Mouse (Mus musculus) spleen, adult 12 weeks (tissue): ENCODE data around the gene Plekhg1.

Source experiments
- DNase-seq: peaks from one replicate; pipeline ENCODE4 v3.0.0; 2022; ENCODE audit warnings: low spot score

The Plekhg1 gene

DNA sequence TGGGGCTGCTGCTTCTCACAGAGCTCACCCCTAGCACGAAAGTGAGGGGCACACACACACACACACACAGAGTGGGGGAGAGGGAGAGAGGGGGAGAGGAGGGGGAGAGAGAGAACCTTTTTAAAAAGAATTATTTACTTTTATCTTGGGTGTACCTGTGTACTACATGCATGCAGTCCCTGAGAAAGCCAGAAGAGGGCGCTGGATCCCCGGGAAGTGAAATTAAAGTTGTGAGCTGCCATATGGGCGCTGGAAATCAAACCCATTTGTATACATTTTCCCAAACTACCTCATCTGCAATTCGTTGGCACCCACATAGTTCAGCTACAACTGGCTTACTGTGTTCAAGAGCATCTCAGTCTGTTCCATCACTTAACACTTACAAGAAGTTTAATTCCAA is 218.4 kb downstream of the Plekhg1 start:
- DNase-seq = no peak

DNA sequence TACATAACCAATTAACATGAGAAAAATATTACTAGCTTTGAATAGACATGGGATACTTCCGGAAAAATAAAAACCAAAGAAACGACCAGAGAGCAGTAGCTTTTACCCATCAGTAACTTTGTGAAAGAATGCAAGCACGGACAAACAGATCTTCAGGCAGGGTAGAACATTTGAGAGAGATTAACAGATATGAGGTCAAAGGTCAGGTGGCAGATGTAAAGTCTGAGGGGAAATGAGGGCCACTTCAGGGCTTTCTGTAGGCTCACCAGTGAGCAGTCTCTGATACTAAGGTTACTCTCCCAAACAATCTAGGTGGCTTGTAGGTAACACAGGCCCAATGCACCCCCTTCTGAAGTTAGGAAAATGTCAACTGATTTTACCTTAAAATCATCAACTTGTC is 228.9 kb downstream of the Plekhg1 start:
- DNase-seq = no peak

DNA sequence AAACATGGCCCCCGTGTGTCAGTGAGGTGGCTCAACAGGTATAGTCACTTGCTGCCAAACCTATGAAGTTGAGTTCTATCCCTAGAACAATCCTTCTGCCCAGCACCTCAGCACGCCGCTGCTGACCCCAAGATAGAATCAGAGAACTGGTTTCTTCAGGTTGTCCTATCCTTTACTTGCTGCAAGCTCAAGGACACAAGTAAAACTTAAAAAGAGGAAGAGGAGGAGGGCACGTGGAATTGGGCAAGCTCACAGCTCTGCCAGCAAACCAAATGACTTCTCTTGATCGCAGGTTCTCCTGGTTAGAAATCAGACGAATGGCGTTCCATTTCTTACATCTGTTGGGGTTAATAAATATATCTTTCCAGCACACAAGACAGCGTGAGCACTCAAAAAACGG is 232.1 kb downstream of the Plekhg1 start:
- DNase-seq = no peak

DNA sequence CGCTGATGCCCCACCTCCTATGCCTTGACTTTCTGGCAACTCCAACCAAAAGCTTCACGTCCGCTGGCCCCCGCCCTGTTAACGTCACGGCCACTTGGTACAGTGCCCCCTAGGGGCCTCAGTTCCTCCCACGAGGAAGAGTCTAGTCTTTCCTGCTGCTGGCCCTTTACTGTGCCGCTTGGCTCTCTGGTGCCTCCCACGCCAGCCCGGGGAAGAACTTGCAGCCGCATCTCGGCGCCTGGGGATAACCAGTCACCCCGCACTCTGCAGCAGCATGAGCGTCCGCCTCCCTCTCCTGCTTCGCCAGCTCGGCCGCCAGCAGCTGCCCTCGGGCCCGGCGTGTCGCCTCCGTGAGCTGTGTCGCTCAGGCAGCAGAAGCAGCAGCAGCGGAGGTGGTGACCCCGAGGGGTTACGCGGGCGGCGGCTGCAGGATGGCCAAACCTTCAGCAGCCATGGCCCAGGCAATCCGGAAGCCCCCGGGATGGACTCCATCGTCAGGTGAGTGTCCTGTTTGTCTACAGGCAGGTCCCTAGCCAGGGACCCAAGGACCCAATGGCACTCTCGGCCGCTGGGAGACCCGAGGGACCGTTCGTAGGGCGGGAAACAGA is 232.9 kb downstream of the Plekhg1 start, which contains the start of gene Mthfd1l:
Gene Mthfd1l (plus strand): TSS at position 138 of the 608 bp plus-strand sequence.
- peak; percentile 82 for DNase-seq

DNA sequence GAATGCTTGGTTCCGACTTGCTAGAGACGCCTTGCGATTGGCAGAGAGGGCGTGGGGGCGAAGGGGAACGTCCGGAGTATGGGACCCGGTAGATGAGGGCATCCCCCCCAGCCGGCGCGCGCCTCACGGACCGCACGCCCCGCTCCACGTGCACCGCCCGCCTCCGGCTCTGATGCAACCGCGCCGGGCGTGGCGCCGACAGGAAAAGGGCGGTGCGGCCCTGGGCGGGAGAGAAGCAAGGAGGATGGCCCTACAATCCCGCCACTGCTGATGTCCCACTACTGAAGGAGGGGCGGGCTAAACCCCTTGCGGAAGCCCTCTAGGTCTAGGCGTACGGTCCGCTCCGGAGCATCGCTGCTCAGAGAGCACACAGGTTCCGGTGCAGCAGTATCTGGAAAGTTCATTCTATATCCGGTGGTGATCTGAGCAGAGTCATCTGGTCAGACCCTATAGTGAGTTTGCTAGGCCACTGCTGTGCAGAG is 233.5 kb downstream of the Plekhg1 start:
- peak; percentile 83 for DNase-seq

DNA sequence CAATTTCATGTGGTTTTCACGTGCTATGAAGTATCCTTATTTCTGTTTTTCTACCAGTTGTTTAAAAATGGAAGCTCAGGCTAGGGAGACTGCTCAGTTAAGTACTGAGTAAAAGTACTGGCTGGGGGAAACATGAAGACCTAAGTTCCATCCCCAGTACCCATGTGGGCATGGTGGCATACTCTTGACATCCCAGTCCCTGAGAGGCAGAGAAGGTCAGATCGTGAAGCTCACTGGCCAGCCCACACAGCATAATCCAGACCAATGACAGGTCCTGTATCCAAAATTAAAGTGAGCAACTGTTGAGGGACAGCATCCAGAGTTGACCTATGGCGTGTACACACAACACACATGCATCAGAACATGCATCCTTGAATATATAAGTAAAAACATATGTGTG is 234.2 kb downstream of the Plekhg1 start:
- DNase-seq = no peak

DNA sequence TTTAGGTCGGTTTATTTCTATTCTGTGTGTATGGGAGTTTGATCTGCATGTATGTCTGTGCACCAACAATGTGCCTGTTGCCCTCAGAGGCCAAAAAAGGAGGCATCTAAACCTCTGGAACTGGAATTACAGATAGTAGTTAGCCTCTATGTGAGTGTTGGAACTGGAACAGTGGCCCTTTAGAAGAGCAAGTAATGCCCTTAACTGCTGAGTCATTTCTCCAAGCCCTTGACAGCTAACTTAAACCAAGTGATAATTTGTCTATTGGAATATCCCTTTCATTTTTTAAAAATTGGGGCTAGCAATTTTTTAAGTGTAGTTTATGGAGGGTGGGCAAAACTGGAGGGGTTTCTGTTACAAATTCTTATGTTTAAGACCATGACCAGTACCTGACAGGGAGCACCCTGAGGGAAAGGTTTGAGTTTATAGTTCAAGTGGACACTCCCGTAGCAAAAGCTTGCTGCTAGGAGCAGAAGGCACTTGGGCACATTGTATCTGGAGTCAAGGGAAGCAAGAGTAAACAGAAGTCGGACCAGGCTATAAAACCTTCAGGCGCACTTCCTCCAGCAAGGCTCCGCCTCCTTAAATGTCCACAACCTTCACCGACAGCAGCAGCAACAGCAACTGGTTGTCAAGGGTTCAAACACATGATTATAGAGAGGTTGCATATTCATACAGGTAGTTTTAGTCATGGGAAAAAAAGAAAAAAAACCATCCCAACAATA is 235.9 kb downstream of the Plekhg1 start:
- no peak for DNase-seq

DNA sequence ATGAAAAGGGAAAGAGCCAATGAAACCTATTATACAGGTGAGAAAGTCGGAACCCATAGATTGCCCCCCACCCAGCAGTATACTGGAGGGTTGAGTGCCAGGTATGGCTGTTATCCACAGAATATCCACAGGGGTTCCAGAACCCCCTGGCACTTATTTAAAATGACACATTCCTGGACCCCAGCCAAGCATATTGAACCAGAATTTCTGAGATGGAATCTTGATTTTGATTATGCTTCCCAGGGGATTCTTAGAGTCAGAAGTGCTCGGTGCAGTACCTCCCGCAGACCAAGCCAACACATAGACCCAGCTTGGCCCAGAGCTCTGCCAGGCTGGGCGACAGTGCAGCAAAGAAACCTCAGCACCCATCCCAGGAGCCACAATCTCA is 236.5 kb downstream of the Plekhg1 start:
- no peak for DNase-seq

DNA sequence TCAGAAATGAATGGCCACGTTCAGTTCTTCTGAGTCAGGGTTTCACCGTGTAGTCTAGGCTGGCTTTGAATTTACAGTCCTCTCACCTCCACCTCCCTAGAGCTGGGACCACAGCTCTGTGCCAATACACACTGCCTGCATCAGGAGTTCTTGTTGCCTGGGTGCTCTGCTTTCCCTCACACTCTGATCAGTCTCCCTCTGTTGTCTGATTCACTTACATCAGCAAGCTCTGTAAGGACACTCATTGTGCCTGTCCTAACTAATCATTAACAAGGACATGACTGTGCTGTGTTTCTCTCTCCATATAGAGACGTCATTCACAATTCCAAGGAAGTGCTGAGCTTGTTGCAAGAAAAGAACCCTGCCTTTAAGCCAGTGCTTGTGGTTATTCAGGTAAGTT is 238.2 kb downstream of the Plekhg1 start:
- DNase-seq = no peak

DNA sequence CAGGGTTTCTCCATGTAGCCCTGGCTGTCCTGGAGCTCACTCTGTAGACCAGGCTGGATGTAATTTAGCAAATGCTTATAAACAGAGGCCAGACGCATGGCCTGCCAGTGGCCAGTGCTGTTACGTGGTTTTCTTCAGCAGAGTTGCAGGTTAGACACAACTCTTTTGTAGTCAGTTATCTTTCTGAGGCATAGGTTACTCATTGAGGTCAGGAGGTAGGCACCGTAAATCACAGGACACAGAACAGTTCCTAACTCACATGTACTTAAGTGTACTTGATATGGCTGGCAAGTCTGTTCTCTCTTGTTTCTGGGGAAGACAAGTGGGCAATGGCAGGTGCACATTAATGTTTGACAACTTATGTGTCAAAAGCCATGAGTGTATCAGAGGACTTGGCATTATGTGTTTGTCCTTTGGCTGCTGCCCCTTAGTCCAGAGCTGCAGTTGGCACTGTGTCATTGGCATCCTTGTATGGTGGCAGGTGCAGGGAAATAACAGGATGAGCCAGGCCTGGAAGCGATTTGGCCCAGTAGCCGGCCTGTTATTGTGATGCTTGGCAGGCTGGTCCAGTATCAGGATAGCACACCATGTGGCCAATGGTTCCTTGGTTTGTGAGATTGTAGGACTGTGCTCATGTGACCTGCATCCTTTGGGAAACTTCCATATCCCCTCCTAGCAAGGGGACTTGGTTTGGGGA is 238.8 kb downstream of the Plekhg1 start:
- DNase-seq = no peak

DNA sequence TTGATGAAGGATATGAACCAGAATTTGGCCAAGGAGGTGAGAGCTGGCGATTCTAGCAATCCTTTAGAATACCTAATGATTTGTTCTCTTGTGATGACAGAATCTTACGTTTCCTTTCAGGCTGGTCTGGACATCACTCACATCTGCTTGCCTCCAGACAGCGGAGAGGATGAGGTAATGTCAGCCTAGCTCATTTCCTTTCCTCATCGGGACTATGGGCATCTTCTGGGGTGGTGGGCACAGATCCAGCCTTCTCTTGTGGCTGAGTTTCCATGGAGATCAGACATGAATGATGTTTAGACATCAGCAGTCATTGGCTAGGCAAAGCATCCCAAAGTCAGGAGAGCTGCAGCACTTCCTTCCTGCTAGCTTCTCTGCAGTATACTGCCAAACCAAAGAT is 240.1 kb downstream of the Plekhg1 start:
- DNase-seq = no peak

DNA sequence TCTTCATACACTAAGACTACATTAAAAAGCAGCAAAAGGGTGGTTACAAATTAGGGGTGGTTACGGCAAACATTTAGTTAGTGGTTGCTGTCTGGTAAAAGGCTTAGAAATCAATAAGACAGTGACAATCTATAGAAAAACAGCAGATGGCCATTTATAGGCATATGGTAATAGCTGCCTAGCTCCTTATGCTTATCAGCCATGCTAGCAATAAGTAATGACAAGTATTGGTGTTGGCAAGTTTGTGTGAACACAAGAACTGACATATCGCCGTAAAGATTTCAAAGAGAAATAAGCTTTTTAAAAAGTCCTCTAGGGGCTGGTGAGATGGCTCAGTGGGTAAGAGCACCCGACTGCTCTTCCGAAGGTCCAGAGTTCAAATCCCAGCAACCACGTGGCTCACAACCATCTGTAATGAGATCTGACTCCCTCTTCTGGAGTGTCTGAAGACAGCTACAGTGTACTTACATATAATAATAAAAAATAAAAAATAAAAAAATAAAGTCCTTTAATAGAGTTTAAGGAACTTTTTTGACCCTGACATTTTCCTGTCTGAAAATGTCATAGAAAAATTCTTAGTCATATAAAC is 250.2 kb downstream of the Plekhg1 start:
- no peak for DNase-seq

DNA sequence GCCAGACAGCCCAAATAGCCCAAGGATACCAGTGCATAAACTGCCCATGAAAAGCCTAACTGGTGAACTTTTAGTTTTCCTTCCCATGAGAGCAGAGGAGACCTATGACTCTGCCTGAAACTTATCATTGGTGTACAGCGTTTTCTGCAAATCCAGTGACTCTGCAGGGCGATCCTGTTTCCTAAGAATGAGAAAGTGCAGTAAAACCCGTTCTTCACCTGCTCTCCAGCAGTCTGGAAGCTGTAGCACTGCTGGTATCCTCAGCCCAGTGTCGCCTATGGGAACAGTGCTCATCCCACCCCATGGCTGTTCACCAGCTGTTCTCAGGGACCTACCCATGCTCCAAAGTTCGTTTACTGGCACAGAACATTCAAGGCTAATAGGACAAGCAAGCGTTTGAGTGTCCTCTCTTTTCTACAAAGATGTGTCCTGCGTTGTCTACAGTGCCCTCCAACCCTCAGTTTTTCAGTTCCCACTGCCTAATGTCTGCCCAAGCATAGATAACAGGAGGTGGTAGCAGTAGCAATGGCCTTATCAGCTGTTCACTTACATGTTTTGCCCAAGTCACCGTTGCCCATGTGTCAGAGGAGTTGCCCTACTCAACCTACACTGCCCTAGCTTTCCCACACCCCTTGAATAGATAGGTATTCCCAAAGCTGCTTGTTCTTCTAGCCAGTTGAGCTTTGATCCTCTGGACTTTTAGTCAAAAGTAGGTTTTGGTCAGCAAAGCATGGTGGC is 253.4 kb downstream of the Plekhg1 start:
- DNase-seq = peak; percentile 46

DNA sequence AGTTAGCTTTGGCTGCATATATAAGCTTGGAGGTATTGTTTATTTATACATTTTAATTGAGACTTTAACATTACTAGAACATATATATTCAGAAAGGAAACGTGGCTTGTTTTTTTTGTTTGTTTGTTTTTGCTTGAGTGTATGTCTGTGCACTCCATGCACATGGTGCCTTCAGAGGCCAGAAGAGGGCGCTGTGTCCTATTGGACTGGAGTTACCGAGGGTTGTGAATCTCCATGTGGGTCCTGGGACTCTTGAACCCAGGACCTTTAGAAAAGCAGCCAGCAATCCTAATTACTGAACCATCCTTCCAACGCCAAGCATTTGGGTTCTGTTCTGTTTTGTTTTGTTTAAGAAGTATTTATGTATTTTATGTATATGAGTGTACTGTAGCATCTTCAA is 255.1 kb downstream of the Plekhg1 start:
- DNase-seq = peak; percentile 30

DNA sequence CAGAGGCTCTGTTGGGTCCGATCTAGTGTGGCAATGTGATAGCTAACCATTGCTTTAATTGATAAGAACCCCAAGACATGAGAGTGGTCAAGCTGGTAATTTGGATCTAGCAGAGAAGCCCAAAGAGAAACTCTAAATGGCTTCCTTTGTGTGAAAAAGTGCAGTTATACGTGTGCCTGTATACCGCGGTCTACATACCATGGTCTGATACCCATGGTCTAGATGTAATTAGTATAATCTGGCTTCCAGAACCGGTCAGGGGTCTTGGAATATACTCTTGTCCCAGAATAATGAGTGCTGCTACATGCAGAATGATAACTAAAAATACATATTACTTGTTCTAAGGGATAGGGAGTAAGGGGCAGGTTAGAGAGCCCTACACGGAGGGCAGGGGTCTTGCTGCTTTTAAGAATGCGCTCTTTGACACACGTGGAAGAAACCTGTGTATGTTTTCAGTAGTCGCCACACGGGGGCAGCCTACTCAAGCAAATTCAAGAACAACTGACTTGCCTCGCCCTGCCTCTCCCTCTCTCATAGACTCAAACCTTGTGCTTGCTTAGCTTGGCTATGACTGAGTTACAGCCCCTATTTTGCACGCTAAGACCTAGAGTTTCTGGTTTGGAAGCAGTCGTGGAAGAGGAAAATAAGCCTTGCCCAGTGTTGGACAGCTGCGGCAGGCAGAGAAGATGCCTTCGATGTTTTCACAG is 256.2 kb downstream of the Plekhg1 start:
- peak; percentile 50 for DNase-seq

DNA sequence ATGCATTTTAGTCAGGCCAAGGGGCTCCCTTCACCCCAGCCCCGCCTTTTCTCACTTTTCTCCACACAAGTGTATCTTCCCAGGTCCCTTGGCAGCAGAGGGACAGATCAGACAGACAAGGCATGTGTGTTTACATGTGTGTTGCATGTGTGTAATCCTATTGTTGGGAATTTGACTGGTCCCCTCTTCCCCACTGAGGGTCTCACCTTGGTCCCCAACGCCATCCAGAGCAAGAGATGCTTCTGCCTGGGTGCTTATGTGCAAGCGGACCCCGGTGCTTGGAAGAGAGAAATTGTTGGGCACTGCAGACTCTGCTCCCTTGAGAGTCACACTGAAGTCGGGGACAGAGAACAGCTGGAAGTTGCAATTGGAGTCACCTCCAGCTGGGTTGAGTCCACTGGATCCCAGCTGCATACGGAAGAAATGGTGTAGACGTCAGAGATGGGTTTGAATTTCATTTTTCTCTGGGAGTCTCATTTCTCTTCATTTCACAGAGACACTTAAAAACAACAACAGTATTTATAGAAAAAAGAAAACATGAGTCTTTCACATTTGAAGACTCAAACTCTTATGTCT is 257.8 kb downstream of the Plekhg1 start:
- DNase-seq = no peak

DNA sequence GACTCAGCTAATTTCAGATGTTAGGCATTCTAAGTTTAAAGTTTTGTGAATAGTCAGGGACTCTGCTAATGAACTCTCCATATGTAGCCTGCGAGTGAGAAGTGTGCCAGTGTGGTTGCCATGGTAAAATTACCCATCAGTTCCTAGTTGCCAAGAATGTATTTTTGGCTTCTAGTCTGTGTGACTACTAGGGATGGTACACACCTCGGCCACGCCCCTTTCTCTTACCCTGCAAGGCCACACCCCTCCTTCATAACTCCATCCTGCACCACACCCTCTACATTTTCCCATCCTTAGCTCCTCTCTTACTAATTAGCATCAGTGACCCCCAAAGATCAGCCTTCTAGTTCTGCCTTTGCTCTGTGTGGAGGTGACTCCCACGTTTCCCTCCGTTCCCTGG is 262.5 kb downstream of the Plekhg1 start:
- no peak for DNase-seq

DNA sequence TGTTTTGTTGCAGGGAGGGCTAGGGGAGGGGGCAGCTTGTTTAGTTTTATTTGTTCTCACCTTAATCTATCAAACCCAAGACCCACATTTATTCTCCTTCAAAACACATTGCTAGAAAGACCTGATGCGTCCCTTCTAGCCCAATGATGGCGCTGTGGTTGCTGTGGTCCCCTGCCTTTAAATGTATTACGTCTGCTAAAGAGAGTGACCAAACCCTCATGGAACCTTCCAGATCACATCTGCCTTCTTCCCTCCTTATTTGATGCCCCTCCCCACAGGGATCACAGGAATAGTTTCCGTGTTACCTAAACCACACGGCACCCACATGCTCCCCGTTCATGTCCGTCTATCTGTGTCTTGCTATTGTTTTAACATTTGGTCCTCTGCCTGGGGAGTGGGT is 265.0 kb downstream of the Plekhg1 start:
- DNase-seq = no peak

DNA sequence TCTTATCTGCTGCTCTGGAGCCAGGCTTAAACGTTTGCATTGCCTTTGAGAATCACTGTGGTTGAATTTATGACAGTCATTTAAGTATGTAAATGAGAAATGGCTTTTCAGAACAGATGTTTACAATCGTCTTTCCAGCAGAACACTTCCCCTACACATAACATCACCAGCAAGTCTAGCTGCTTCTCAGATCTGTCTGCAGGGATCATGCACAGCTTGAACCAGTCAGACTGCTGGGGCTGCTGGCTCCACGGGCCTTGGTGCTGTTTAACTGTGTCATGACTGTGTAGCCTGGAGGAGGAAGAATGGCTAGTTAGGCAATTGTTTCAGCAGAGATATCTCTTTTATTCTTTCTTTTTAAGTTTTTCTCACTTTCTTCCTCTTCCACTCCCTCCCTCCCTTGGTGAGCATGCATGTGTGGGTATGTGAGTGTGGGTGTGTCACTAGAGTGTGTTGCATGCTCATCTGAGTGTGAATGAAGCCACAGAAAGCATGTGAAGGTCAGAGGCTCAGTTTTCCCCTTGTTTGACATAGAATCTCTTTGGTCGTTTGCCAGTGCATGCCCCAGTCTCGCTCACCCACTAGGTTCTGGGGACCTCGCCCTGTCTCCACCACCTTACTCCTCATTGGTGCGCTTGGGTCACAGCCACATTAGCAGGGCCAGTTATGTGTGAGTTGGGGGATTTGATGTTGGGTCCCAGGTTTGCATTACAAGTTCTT is 266.3 kb downstream of the Plekhg1 start:
- no peak for DNase-seq
